Mouse (Mus musculus) bone marrow macrophage, adult 2 months (primary cell): ENCODE measurements around the gene Prss16.

Experiments
- CTCF ChIP-seq: IDR thresholded peaks from 2 replicates; pipeline ENCODE4 v1.5.1; 2012; ENCODE audit warnings: low read depth, mild to moderate bottlenecking, low read length, moderate library complexity
- POLR2A ChIP-seq: IDR thresholded peaks from 2 replicates; pipeline ENCODE4 v1.6.1; 2012; ENCODE audit warnings: mild to moderate bottlenecking, low read depth, low read length, borderline replicate concordance

DNA sequence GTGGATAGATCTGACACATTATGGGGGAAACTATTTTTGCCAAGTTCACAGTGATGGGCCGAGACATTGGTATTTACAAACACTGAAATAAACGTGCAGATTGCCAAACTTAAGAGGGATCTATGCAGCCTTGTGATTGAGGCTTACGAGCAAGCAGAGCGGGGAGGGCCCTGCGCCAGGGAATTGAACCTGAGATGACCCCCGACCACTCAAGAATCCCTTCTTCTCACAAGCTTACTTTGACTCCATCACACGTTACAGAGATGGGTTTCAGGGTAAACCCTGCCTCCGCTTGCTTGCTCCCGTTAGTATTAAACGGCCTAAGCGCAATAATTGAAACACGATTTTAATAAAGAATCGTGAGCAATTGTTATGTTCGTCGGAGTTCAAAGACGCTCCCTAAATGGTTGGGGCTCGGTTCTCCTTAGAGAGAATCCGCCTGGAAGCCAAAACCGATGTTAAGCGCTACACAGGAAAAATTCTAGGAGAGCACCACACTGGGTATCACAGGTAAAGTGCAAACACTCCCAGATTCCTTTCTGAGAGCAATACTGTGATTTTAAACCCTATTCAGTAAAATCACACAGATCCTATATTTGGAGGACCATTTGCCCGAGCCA, 12.2 kb downstream of the Prss16 start:
- TF ChIP-seq CTCF (no peak), POLR2A (no peak)
